Mouse (Mus musculus): ENCODE measurements around the gene Fam189a1.

- no peak for TF ChIP-seq CTCF (conservative IDR thresholded peaks at IDR 0.05; ENCODE audit: insufficient read depth, insufficient read length, low read depth, low read length)
- no peak for TF ChIP-seq POLR2A (IDR thresholded peaks at IDR 0.05; ENCODE audit: low read depth, low read length)
Observed at GRCm38 (mm10) chr7:64743610-64744009, 412.8 kb downstream of the Fam189a1 start.

All from kidney, adult 2 months (tissue).